Mouse (Mus musculus) embryonic facial prominence, embryonic 14.5 days (tissue): ENCODE measurements at regions not wholly inside any gene's neighbourhood (a gene's known extent, or its start where the extent isn't known, plus 50 kb on each side); places are given as distances from the start of the nearest gene placed in this dataset.

Source experiments
- ATAC-seq: fragments of 200-750 bp; cut with Nextera tagmentation; 2 replicates; pipeline ENCODE4 v1.8.0; 2017; ENCODE audit warnings: low read depth, moderate number of reproducible peaks, moderate TSS enrichment
- DNase-seq: peaks from one replicate; pipeline ENCODE4 v3.0.0-alpha.2; 2015; ENCODE audit warnings: low spot score
- H3K27ac ChIP-seq: fragments of 300-500 bp; sonication (generic); replicated peaks from 2 replicates; pipeline ENCODE4 v1.5.1; 2014; ENCODE audit warnings: low read depth, mild to moderate bottlenecking, low read length, moderate library complexity
- H3K27me3 ChIP-seq: fragments of 300-500 bp; sonication (generic); replicated peaks from 2 replicates; pipeline ENCODE4 v1.6.1; 2014; ENCODE audit warnings: low read length; ENCODE audit not compliant: control insufficient read depth, insufficient read depth
- H3K36me3 ChIP-seq: fragments of 300-500 bp; sonication (generic); 2 replicates; pipeline ENCODE4 v1.6.1; 2014; ENCODE audit warnings: low read length, mixed read lengths; ENCODE audit not compliant: control insufficient read depth, insufficient read depth
- H3K4me1 ChIP-seq: fragments of 300-500 bp; sonication (generic); 2 replicates; pipeline ENCODE4 v1.6.1; 2014; ENCODE audit warnings: antibody characterized with exemption, low read length; ENCODE audit not compliant: control insufficient read depth, insufficient read depth
- H3K4me2 ChIP-seq: fragments of 300-500 bp; sonication (generic); 2 replicates; pipeline ENCODE4 v1.6.1; 2014; ENCODE audit warnings: low read depth, mild to moderate bottlenecking, low read length, moderate library complexity, mixed read lengths
- H3K4me3 ChIP-seq: fragments of 300-500 bp; sonication (generic); 2 replicates; pipeline ENCODE4 v1.5.1; 2014; ENCODE audit warnings: low read depth, mild to moderate bottlenecking, low read length
- H3K9ac ChIP-seq: fragments of 300-500 bp; sonication (generic); 2 replicates; pipeline ENCODE4 v1.6.1; 2014; ENCODE audit warnings: low read depth, mild to moderate bottlenecking, low read length, moderate library complexity, mixed read lengths
- H3K9me3 ChIP-seq: fragments of 300-500 bp; sonication (generic); 2 replicates; pipeline ENCODE4 v1.6.1; 2016; ENCODE audit warnings: low read length; ENCODE audit not compliant: control insufficient read depth
- WGBS: fragments of 180-500 bp; shearing (Covaris S2); extraction: QIAGEN DNeasy Blood & Tissue Kit; methylation state at CpG from one replicate; pipeline ENCODE4 v1.1.7; 2014; 5-methylcytosine and 5-hydroxymethylcytosine counted together

DNA sequence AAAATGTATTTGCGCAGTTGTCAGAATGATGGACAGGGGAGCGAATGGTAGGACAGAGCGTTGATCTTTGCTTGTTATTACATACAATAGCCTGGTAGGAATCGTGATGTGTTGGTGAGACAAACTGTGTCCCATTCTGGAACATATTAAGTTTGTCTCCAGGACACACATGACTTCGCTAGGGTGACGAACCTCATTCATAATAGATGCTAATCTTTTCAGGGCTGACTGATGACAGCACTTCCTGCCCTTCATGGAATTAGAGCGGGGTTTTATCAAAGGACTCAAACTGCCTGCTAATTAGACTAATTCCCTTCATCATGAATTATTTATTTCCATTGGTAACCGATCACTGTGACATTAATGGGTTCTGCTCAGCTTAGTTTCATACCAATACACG, 122.0 kb downstream of the Cdca7 start:
- Histone ChIP-seq H3K4me3 (no peak overlapping the region), H3K4me2 (no peak overlapping the region), H3K9ac (no peak overlapping the region), H3K36me3 (no peaks in the 10 kb centered on the region), H3K27ac (no peak overlapping the region), H3K27me3 (no peaks in the 10 kb centered on the region), H3K4me1 (no peaks in the 10 kb centered on the region), H3K9me3 (no peaks in the 10 kb centered on the region)
- WGBS: 54% methylated on average over 9 of the region's 9 CpGs
- no peak for ATAC-seq
- no peak for DNase-seq

GRCm38 (mm10) chr2:72600723-72601122, 124.8 kb downstream of the Cdca7 start:
- no peak for ATAC-seq
- Histone ChIP-seq H3K4me1 (no peaks in the 10 kb centered on the region), H3K27ac (no peak overlapping the region)

GRCm38 (mm10) chr2:72602152-72602551, 126.2 kb downstream of the Cdca7 start:
- H3K4me2 ChIP-seq: no peak overlapping the region
- no peak overlapping the region for H3K9ac ChIP-seq
- H3K27ac ChIP-seq: no peak overlapping the region

More at GRCm38 (mm10) chr2:72600723-72601122, 124.8 kb downstream of the Cdca7 start:
- DNase-seq: no peak
- no peaks in the 10 kb centered on the region for H3K36me3 ChIP-seq
- H3K4me3 ChIP-seq: no peak overlapping the region
- H3K9ac ChIP-seq: no peak overlapping the region
- H3K4me2 ChIP-seq: no peak overlapping the region
- no peaks in the 10 kb centered on the region for H3K9me3 ChIP-seq
- no peaks in the 10 kb centered on the region for H3K27me3 ChIP-seq

GRCm38 (mm10) chr2:72612221-72612620, 136.3 kb downstream of the Cdca7 start:
- Histone ChIP-seq H3K27ac (no peak overlapping the region), H3K36me3 (no peaks in the 10 kb centered on the region), H3K4me3 (no peak overlapping the region), H3K4me2 (no peak overlapping the region), H3K9me3 (no peaks in the 10 kb centered on the region), H3K4me1 (peaks cover 6% of the 10 kb centered on the region), H3K27me3 (no peaks in the 10 kb centered on the region), H3K9ac (no peak overlapping the region)
- ATAC-seq (no peak), DNase-seq (no peak)
- WGBS: 84% methylated on average over 3 of the region's 3 CpGs

More at GRCm38 (mm10) chr2:72602152-72602551, 126.2 kb downstream of the Cdca7 start:
- Histone ChIP-seq H3K9me3 (no peaks in the 10 kb centered on the region), H3K4me1 (no peaks in the 10 kb centered on the region), H3K36me3 (no peaks in the 10 kb centered on the region), H3K27me3 (no peaks in the 10 kb centered on the region), H3K4me3 (no peak overlapping the region)
- no peak for DNase-seq
- WGBS: 65% methylated on average over 1 of the region's 1 CpGs
- ATAC-seq: no peak

- H3K9ac ChIP-seq: no peak overlapping the region
- no peak overlapping the region for H3K4me2 ChIP-seq
- DNase-seq: peak; percentile 66
- no peak for ATAC-seq
- H3K27ac ChIP-seq: no peak overlapping the region
- 64% methylated on average over 8 of the region's 8 CpGs for WGBS
- no peaks in the 10 kb centered on the region for H3K27me3 ChIP-seq
- peaks cover 6% of the 10 kb centered on the region for H3K4me1 ChIP-seq
- H3K9me3 ChIP-seq: no peaks in the 10 kb centered on the region
- H3K4me3 ChIP-seq: no peak overlapping the region
- no peaks in the 10 kb centered on the region for H3K36me3 ChIP-seq
Measured at GRCm38 (mm10) chr2:72614256-72614655, 138.3 kb downstream of the Cdca7 start.

- no peaks in the 10 kb centered on the region for H3K27me3 ChIP-seq
- WGBS: 89% methylated on average over 2 of the region's 2 CpGs
- ATAC-seq (no peak), DNase-seq (no peak)
- H3K9ac ChIP-seq: no peak overlapping the region
- no peaks in the 10 kb centered on the region for H3K36me3 ChIP-seq
- no peaks in the 10 kb centered on the region for H3K9me3 ChIP-seq
- no peak overlapping the region for H3K4me2 ChIP-seq
- H3K4me1 ChIP-seq: peaks cover 16% of the 10 kb centered on the region
- no peak overlapping the region for H3K27ac ChIP-seq
- H3K4me3 ChIP-seq: no peak overlapping the region
Measured at GRCm38 (mm10) chr2:72615869-72616268, 139.9 kb downstream of the Cdca7 start.

GRCm38 (mm10) chr2:72616412-72616811, 140.5 kb downstream of the Cdca7 start:
- Histone ChIP-seq H3K9ac (no peak overlapping the region), H3K9me3 (no peaks in the 10 kb centered on the region), H3K27me3 (no peaks in the 10 kb centered on the region), H3K4me3 (no peak overlapping the region), H3K4me1 (peaks cover 16% of the 10 kb centered on the region), H3K4me2 (no peak overlapping the region), H3K27ac (no peak overlapping the region), H3K36me3 (no peaks in the 10 kb centered on the region)
- DNase-seq (no peak), ATAC-seq (no peak)

DNA sequence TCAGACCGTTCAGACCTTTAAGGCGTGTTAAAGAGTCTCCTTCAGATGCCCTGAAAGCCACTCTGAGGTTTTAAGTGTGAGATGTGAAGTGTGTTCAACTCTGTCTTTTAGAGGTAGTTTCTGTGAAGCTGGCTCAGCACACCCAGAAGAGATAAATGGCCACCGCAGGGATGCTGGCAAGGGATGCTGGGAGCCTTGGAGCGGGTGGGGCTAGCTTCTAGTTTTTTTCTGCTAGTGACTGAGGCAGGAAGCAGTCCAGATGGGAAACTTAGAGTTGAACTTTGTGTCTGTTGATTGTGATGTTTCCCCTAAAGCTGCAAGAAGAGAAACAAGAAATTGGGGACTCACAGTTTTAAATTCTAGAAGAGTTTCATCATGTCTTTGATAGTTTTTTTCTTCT, 143.5 kb downstream of the Cdca7 start:
- no peak for DNase-seq
- 54% methylated on average over 4 of the region's 4 CpGs for WGBS
- Histone ChIP-seq H3K4me2 (no peak overlapping the region), H3K36me3 (no peaks in the 10 kb centered on the region), H3K27me3 (no peaks in the 10 kb centered on the region), H3K9me3 (no peaks in the 10 kb centered on the region), H3K4me1 (peaks cover 13% of the 10 kb centered on the region), H3K9ac (no peak overlapping the region), H3K4me3 (no peak overlapping the region), H3K27ac (no peak overlapping the region; the same call in 1 of the 2 replicates)
- ATAC-seq: no peak

GRCm38 (mm10) chr2:72620182-72620652, 144.3 kb downstream of the Cdca7 start:
- no peaks in the 10 kb centered on the region for H3K36me3 ChIP-seq
- peak overlapping the region; percentile 61 for H3K27ac ChIP-seq
- H3K27me3 ChIP-seq: no peaks in the 10 kb centered on the region
- H3K9ac ChIP-seq: peak overlapping the region; percentile 5; the same call in 1 of the 2 replicates
- peak overlapping the region; percentile 43 for H3K4me2 ChIP-seq
- no peak for ATAC-seq
- WGBS: 4% methylated on average over 9 of the region's 9 CpGs
- peaks cover 10% of the 10 kb centered on the region; the same call in 1 of the 2 replicates for H3K4me1 ChIP-seq
- peak overlapping the region; percentile 19 for H3K4me3 ChIP-seq
- H3K9me3 ChIP-seq: no peaks in the 10 kb centered on the region
- DNase-seq: peak; percentile 56
